Mouse (Mus musculus) heart, embryonic 14.5 days (tissue): ENCODE measurements around the gene Spag9. TPM values are rescaled to one million over a fixed set of nuclear protein-coding genes. Genes with fewer than 3 reads are reported as not detected.
A peak's percentile ranks its signal among the peaks of the same experiment; 100 is the strongest.

Source experiments
- ATAC-seq: fragments of 200-750 bp; cut with Nextera tagmentation; 2 replicates; pipeline ENCODE4 v1.8.0; 2017; ENCODE audit warnings: low read depth, moderate TSS enrichment; ENCODE audit not compliant: insufficient number of reproducible peaks, insufficient read depth, low FRiP score
- H3K27ac ChIP-seq, 2 experiments: fragments of 200-500 bp in 1 of 2; fragments of 300-500 bp in 1 of 2; sonication (generic) in 1 of 2; replicated peaks in 1 of 2; 2 replicates each; pipeline ENCODE4 v1.5.1; 2012 to 2014; ENCODE audit warnings: low read depth in 2 of 2, low read length in 2 of 2, control low read depth in 1 of 2, mild to moderate bottlenecking in 1 of 2, mixed read lengths in 1 of 2; ENCODE audit not compliant: control insufficient read depth in 1 of 2, insufficient read depth in 1 of 2
- H3K27me3 ChIP-seq: fragments of 300-500 bp; sonication (generic); 2 replicates; pipeline ENCODE4 v1.6.1; 2014; ENCODE audit warnings: mild to moderate bottlenecking, low read length, control low read depth; ENCODE audit not compliant: control insufficient read depth, insufficient read depth
- H3K36me3 ChIP-seq: fragments of 300-500 bp; sonication (generic); 2 replicates; pipeline ENCODE4 v1.6.1; 2014; ENCODE audit warnings: mild to moderate bottlenecking, control low read depth, low read length, mixed read lengths; ENCODE audit not compliant: control insufficient read depth, insufficient read depth
- H3K4me1 ChIP-seq, 2 experiments: fragments of 200-500 bp in 1 of 2; fragments of 300-500 bp in 1 of 2; sonication (generic) in 1 of 2; 2 replicates each; pipeline ENCODE4 v1.6.1; 2012 to 2014; ENCODE audit warnings: low read length in 2 of 2, control low read depth in 1 of 2, mixed read lengths in 1 of 2; ENCODE audit not compliant: control insufficient read depth in 2 of 2, insufficient read depth in 2 of 2
- H3K4me2 ChIP-seq: fragments of 300-500 bp; sonication (generic); 2 replicates; pipeline ENCODE4 v1.6.1; 2014; ENCODE audit warnings: mild to moderate bottlenecking, low read length
- H3K4me3 ChIP-seq, 2 experiments: fragments of 200-500 bp in 1 of 2; fragments of 300-500 bp in 1 of 2; sonication (generic) in 1 of 2; 2 replicates each; pipeline ENCODE4 v1.5.1; 2012 to 2014; ENCODE audit warnings: low read length in 2 of 2, mild to moderate bottlenecking in 2 of 2, control low read depth in 1 of 2, low read depth in 1 of 2, moderate library complexity in 1 of 2; ENCODE audit not compliant: control insufficient read depth in 1 of 2, insufficient read depth in 1 of 2
- H3K9ac ChIP-seq: fragments of 300-500 bp; sonication (generic); 2 replicates; pipeline ENCODE4 v1.6.1; 2014; ENCODE audit warnings: mild to moderate bottlenecking, low read length
- H3K9me3 ChIP-seq: fragments of 300-500 bp; sonication (generic); 2 replicates; pipeline ENCODE4 v1.6.1; 2016; ENCODE audit warnings: low read length, control low read depth; ENCODE audit not compliant: control insufficient read depth
- WGBS: fragments of 180-500 bp; shearing (Covaris S2); extraction: QIAGEN DNeasy Blood & Tissue Kit; methylation state at CpG from one replicate; pipeline ENCODE4 v1.1.7; 2014; 5-methylcytosine and 5-hydroxymethylcytosine counted together
- polyA plus RNA-seq: library from polyadenylated mRNA; unstranded; fragments of >200 nt; fragmentation: Nextera tagmentation; extraction: Ambion mirVana; gene quantifications from 2 replicates; pipeline ENCODE4 v1.2.1, GENCODE M21; 2014

The Spag9 gene
- polyA plus RNA-seq, 1 experiment from 2014 or later = 63.8 TPM

GRCm38 (mm10) chr11:93968848-93969128 is 27.1 kb upstream of the Spag9 start:
- Histone ChIP-seq H3K36me3 (peaks cover 24% of the 10 kb centered on the region), H3K9ac (peak overlapping the region; percentile 70), H3K27me3 (no peaks in the 10 kb centered on the region), H3K27ac (peak overlapping the region in 1 of 2 experiments; percentile 70; a peak in 2 of 4 replicates), H3K4me1 (peaks cover 3 to 6% of the 10 kb centered on the region in 2 experiments; a peak in 2 of 4 replicates), H3K9me3 (no peaks in the 10 kb centered on the region), H3K4me3 (peak overlapping the region in 1 of 2 experiments; percentile 76; a peak in 2 of 4 replicates), H3K4me2 (peak overlapping the region; percentile 62)
- ATAC-seq = no peak
- WGBS = 37% methylated on average over 6 of the region's 6 CpGs

- WGBS = 94% methylated on average over 6 of the region's 6 CpGs
- ATAC-seq = no peak
- Histone ChIP-seq H3K9ac (no peak overlapping the region), H3K27ac (no peak overlapping the region), H3K4me3 (no peak overlapping the region), H3K27me3 (no peaks in the 10 kb centered on the region), H3K9me3 (no peaks in the 10 kb centered on the region), H3K4me2 (peak overlapping the region; percentile 62; the same call in 1 of the 2 replicates), H3K36me3 (peaks cover 20% of the 10 kb centered on the region), H3K4me1 (peaks cover 3 to 6% of the 10 kb centered on the region in 2 experiments; a peak in 2 of 4 replicates)
Observed at GRCm38 (mm10) chr11:93969171-93969570, 26.7 kb upstream of the Spag9 start.

- no peaks in the 10 kb centered on the region for H3K27me3 ChIP-seq
- WGBS = 50% methylated on average over 1 of the region's 1 CpGs
Observed at GRCm38 (mm10) chr11:93969799-93970198, 26.1 kb upstream of the Spag9 start.

GRCm38 (mm10) chr11:93972951-93973350 is 22.9 kb upstream of the Spag9 start:
- no peaks in the 10 kb centered on the region for H3K27me3 ChIP-seq
- H3K9ac ChIP-seq = no peak overlapping the region
- no peak overlapping the region for H3K4me2 ChIP-seq
- no peak overlapping the region for H3K27ac ChIP-seq
- no peaks in the 10 kb centered on the region for H3K36me3 ChIP-seq
- 83% methylated on average over 5 of the region's 5 CpGs for WGBS
- no peak for ATAC-seq
- 0 out of 4 replicates have a peak, but pooled peaks cover 0 to 3% of the 10 kb centered on the region in 2 experiments for H3K4me1 ChIP-seq
- H3K9me3 ChIP-seq = no peaks in the 10 kb centered on the region
- no peak overlapping the region for H3K4me3 ChIP-seq

More at GRCm38 (mm10) chr11:93969799-93970198, 26.1 kb upstream of the Spag9 start:
- no peak overlapping the region for H3K4me3 ChIP-seq
- H3K36me3 ChIP-seq = peaks cover 14% of the 10 kb centered on the region
- H3K9ac ChIP-seq = no peak overlapping the region
- no peaks in the 10 kb centered on the region for H3K9me3 ChIP-seq
- no peak for ATAC-seq
- no peak overlapping the region for H3K27ac ChIP-seq
- H3K4me2 ChIP-seq = no peak overlapping the region
- peaks cover 3 to 6% of the 10 kb centered on the region in 2 experiments; a peak in 2 of 4 replicates for H3K4me1 ChIP-seq

- Histone ChIP-seq H3K4me2 (no peak overlapping the region), H3K9ac (no peak overlapping the region), H3K4me1 (no peaks in the 10 kb centered on the region), H3K27ac (no peak overlapping the region), H3K27me3 (no peaks in the 10 kb centered on the region), H3K36me3 (no peaks in the 10 kb centered on the region), H3K9me3 (no peaks in the 10 kb centered on the region), H3K4me3 (no peak overlapping the region)
- WGBS = 65% methylated on average over 6 of the region's 6 CpGs
- no peak for ATAC-seq
Observed at GRCm38 (mm10) chr11:93979502-93980049, 16.3 kb upstream of the Spag9 start.

- Histone ChIP-seq H3K4me2 (no peak overlapping the region), H3K9me3 (no peaks in the 10 kb centered on the region), H3K9ac (no peak overlapping the region), H3K27ac (no peak overlapping the region), H3K36me3 (no peaks in the 10 kb centered on the region), H3K4me3 (no peak overlapping the region), H3K4me1 (peaks cover 19% of the 10 kb centered on the region in 2 experiments), H3K27me3 (no peaks in the 10 kb centered on the region)
- 89% methylated on average over 3 of the region's 3 CpGs for WGBS
- no peak for ATAC-seq
Observed at GRCm38 (mm10) chr11:93984619-93985018, 11.3 kb upstream of the Spag9 start.

- Histone ChIP-seq H3K27ac (no peak overlapping the region), H3K9me3 (no peaks in the 10 kb centered on the region), H3K9ac (no peak overlapping the region), H3K4me1 (peaks cover 19 to 20% of the 10 kb centered on the region in 2 experiments), H3K27me3 (no peaks in the 10 kb centered on the region), H3K4me3 (no peak overlapping the region), H3K36me3 (no peaks in the 10 kb centered on the region), H3K4me2 (no peak overlapping the region)
- no peak for ATAC-seq
- 81% methylated on average over 5 of the region's 5 CpGs for WGBS
Observed at GRCm38 (mm10) chr11:93985265-93985664, 10.6 kb upstream of the Spag9 start.

- Histone ChIP-seq H3K9me3 (no peaks in the 10 kb centered on the region), H3K27me3 (no peaks in the 10 kb centered on the region), H3K4me3 (no peak overlapping the region), H3K27ac (no peak overlapping the region), H3K4me1 (peaks cover 19 to 20% of the 10 kb centered on the region in 2 experiments), H3K36me3 (no peaks in the 10 kb centered on the region), H3K4me2 (no peak overlapping the region), H3K9ac (no peak overlapping the region)
- no peak for ATAC-seq
Observed at GRCm38 (mm10) chr11:93986298-93986697, 9.6 kb upstream of the Spag9 start.
